Mouse (Mus musculus) limb, embryonic 10.5 days (tissue): Measurements from ENCODE around the gene Pabpc1l. TPM values are rescaled to one million over a fixed set of nuclear protein-coding genes. Genes with fewer than 3 reads are reported as not detected.
"Not testable (repeated sequence)": the region's sequence is repeated elsewhere in the genome, so short reads cannot be mapped to it uniquely, and the experiment has no call there.

ENCODE experiments used
- DNase-seq: peaks from one replicate; pipeline ENCODE4 v3.0.0-alpha.2; 2017; ENCODE audit warnings: low spot score
- H3K27ac ChIP-seq: fragments of 300-500 bp; sonication (generic); 2 replicates; pipeline ENCODE4 v1.5.1; 2016; ENCODE audit warnings: mild to moderate bottlenecking
- H3K27me3 ChIP-seq: fragments of 300-500 bp; sonication (generic); 2 replicates; pipeline ENCODE4 v1.6.1; 2016; ENCODE audit warnings: low read depth, mild to moderate bottlenecking; ENCODE audit not compliant: poor library complexity, severe bottlenecking
- H3K36me3 ChIP-seq: fragments of 300-500 bp; sonication (generic); 2 replicates; pipeline ENCODE4 v1.6.1; 2016; ENCODE audit warnings: mild to moderate bottlenecking, moderate library complexity
- H3K4me1 ChIP-seq: fragments of 300-500 bp; sonication (generic); 2 replicates; pipeline ENCODE4 v1.6.1; 2016
- H3K4me3 ChIP-seq: fragments of 300-500 bp; sonication (generic); 2 replicates; pipeline ENCODE4 v1.5.1; 2016; ENCODE audit warnings: mild to moderate bottlenecking, moderate library complexity
- H3K9me3 ChIP-seq: fragments of 300-500 bp; sonication (generic); replicated peaks from 2 replicates; pipeline ENCODE4 v1.6.1; 2016; ENCODE audit warnings: mild to moderate bottlenecking
- WGBS: fragments of 180-500 bp; shearing (Covaris S2); methylation state at CpG from one replicate; pipeline ENCODE4 v1.1.7; 2016; 5-methylcytosine and 5-hydroxymethylcytosine counted together
- polyA plus RNA-seq: library from polyadenylated mRNA; unstranded; fragments of >200 nt; fragmentation: Nextera tagmentation; extraction: Ambion mirVana; gene quantifications from 2 replicates; pipeline ENCODE4 v1.2.1, GENCODE M21; 2016

The Pabpc1l gene
- polyA plus RNA-seq, 1 experiment from 2014 or later = 0.76 TPM

GRCm38 (mm10) chr2:164047197-164047690 lies 22.0 kb downstream of the Pabpc1l start:
- Histone ChIP-seq H3K27ac (peak overlapping the region; percentile 64; the same call in 1 of the 2 replicates), H3K9me3 (no peaks in the 10 kb centered on the region), H3K36me3 (peaks cover 23% of the 10 kb centered on the region), H3K4me3 (peak overlapping the region; percentile 47), H3K27me3 (no peaks in the 10 kb centered on the region), H3K4me1 (peaks cover 5% of the 10 kb centered on the region)
- WGBS = 3% methylated on average over 16 of the region's 16 CpGs
- DNase-seq = peak; percentile 61

GRCm38 (mm10) chr2:164053767-164054166 lies 28.5 kb downstream of the Pabpc1l start:
- Histone ChIP-seq H3K9me3 (no peaks in the 10 kb centered on the region), H3K4me1 (no peaks in the 10 kb centered on the region), H3K27me3 (no peaks in the 10 kb centered on the region), H3K36me3 (peaks cover 86% of the 10 kb centered on the region), H3K27ac (no peak overlapping the region), H3K4me3 (no peak overlapping the region)
- 95% methylated on average over 8 of the region's 8 CpGs for whole genome bisulfite sequencing
- DNase-seq = no peak

- Histone ChIP-seq H3K27ac (no peak overlapping the region), H3K4me1 (no peaks in the 10 kb centered on the region), H3K4me3 (no peak overlapping the region), H3K9me3 (no peaks in the 10 kb centered on the region), H3K27me3 (no peaks in the 10 kb centered on the region), H3K36me3 (peaks cover 94% of the 10 kb centered on the region)
- 96% methylated on average over 8 of the region's 8 CpGs for WGBS
- no peak for DNase-seq
Measured at GRCm38 (mm10) chr2:164054671-164055070, 29.4 kb downstream of the Pabpc1l start.

GRCm38 (mm10) chr2:164059634-164060235 lies 34.5 kb downstream of the Pabpc1l start:
- Histone ChIP-seq H3K27me3 (no peaks in the 10 kb centered on the region), H3K27ac (no peak overlapping the region), H3K4me1 (no peaks in the 10 kb centered on the region), H3K4me3 (no peak overlapping the region), H3K9me3 (no peaks in the 10 kb centered on the region), H3K36me3 (peaks cover 98% of the 10 kb centered on the region)
- no peak for DNase-seq
- 91% methylated on average over 8 of the region's 8 CpGs for WGBS

- Histone ChIP-seq H3K27ac (peak within 1 kb of the TSS; percentile 95), H3K9me3 (no peaks in the 10 kb centered on the region), H3K36me3 (peaks cover 28% of the 10 kb centered on the region), H3K27me3 (no peaks in the 10 kb centered on the region), H3K4me3 (peak within 1 kb of the TSS; percentile 95), H3K4me1 (peaks cover 49% of the 10 kb centered on the region)
- under 1% methylated on average over 45 of the region's 45 CpGs for WGBS
- DNase-seq = no peak
Measured at GRCm38 (mm10) chr2:164070142-164070764, 45.0 kb downstream of the Pabpc1l start, which contains the start of gene Stk4. TSS of gene Stk4 (plus strand) at chr2:164070322.

GRCm38 (mm10) chr2:164070765-164071436 lies 45.7 kb downstream of the Pabpc1l start, which contains the start of gene Tomm34:
TSS of gene Tomm34 (minus strand) at chr2:164071169.
- Histone ChIP-seq H3K27me3 (no peaks in the 10 kb centered on the region), H3K36me3 (peaks cover 22% of the 10 kb centered on the region), H3K27ac (peak within 1 kb of the TSS; percentile 95), H3K9me3 (no peaks in the 10 kb centered on the region), H3K4me1 (peaks cover 53% of the 10 kb centered on the region), H3K4me3 (peak within 1 kb of the TSS; percentile 95)
- peak; percentile 97 for DNase-seq
- WGBS = 1% methylated on average over 55 of the region's 55 CpGs

GRCm38 (mm10) chr2:164071437-164071820 lies 46.2 kb downstream of the Pabpc1l start:
- Histone ChIP-seq H3K27ac (peak overlapping the region; percentile 95), H3K4me3 (peak overlapping the region; percentile 95), H3K4me1 (peaks cover 53% of the 10 kb centered on the region), H3K36me3 (peaks cover 16% of the 10 kb centered on the region)
- not testable (repeated sequence) for DNase-seq, H3K9me3 ChIP-seq, H3K27me3 ChIP-seq
- WGBS = 75% methylated on average over 11 of the region's 11 CpGs

- H3K4me1 ChIP-seq = peaks cover 53% of the 10 kb centered on the region
- peaks cover 10% of the 10 kb centered on the region for H3K36me3 ChIP-seq
- 68% methylated on average over 2 of the region's 2 CpGs for WGBS
- DNase-seq = no peak
- peak overlapping the region; percentile 95; the same call in 1 of the 2 replicates for H3K27ac ChIP-seq
- H3K27me3 ChIP-seq = no peaks in the 10 kb centered on the region
- H3K9me3 ChIP-seq = no peaks in the 10 kb centered on the region
- H3K4me3 ChIP-seq = no peak overlapping the region
Measured at GRCm38 (mm10) chr2:164072109-164072508, 46.9 kb downstream of the Pabpc1l start.

GRCm38 (mm10) chr2:164073120-164073519 lies 47.9 kb downstream of the Pabpc1l start:
- H3K9me3 ChIP-seq = no peaks in the 10 kb centered on the region
- H3K4me3 ChIP-seq = no peak overlapping the region
- 88% methylated on average over 7 of the region's 7 CpGs for WGBS
- peaks cover 6% of the 10 kb centered on the region for H3K36me3 ChIP-seq
- no peak for DNase-seq
- H3K4me1 ChIP-seq = peaks cover 51% of the 10 kb centered on the region
- no peaks in the 10 kb centered on the region for H3K27me3 ChIP-seq
- H3K27ac ChIP-seq = peak overlapping the region; percentile 34; the same call in 1 of the 2 replicates

- peaks cover 44% of the 10 kb centered on the region for H3K4me1 ChIP-seq
- peak overlapping the region; percentile 87 for H3K27ac ChIP-seq
- H3K4me3 ChIP-seq = peak overlapping the region; percentile 89
- no peaks in the 10 kb centered on the region for H3K9me3 ChIP-seq
- DNase-seq = peak; percentile 99
- H3K36me3 ChIP-seq = no peaks in the 10 kb centered on the region
- under 1% methylated on average over 48 of the region's 48 CpGs for WGBS
- no peaks in the 10 kb centered on the region for H3K27me3 ChIP-seq
Measured at GRCm38 (mm10) chr2:164073918-164074578, 48.8 kb downstream of the Pabpc1l start.

- Histone ChIP-seq H3K9me3 (no peaks in the 10 kb centered on the region), H3K4me1 (peaks cover 33% of the 10 kb centered on the region), H3K27ac (no peak overlapping the region), H3K27me3 (no peaks in the 10 kb centered on the region), H3K4me3 (peak overlapping the region; percentile 89), H3K36me3 (peaks cover 9% of the 10 kb centered on the region)
- DNase-seq = no peak
- WGBS = 55% methylated on average over 5 of the region's 5 CpGs
Measured at GRCm38 (mm10) chr2:164075088-164075487, 49.8 kb downstream of the Pabpc1l start.

- H3K9me3 ChIP-seq = no peaks in the 10 kb centered on the region
Measured at GRCm38 (mm10) chr2:164076874-164077425, 51.7 kb downstream of the Pabpc1l start.

More at GRCm38 (mm10) chr2:164076874-164077425, 51.7 kb downstream of the Pabpc1l start:
- Histone ChIP-seq H3K4me1 (peaks cover 22% of the 10 kb centered on the region), H3K36me3 (peaks cover 27% of the 10 kb centered on the region), H3K27ac (no peak overlapping the region), H3K27me3 (no peaks in the 10 kb centered on the region), H3K4me3 (no peak overlapping the region)
- 95% methylated on average over 8 of the region's 8 CpGs for WGBS
- DNase-seq = no peak
